Mouse (Mus musculus) c-Kit-positive CD71-negative TER-119-negative erythroid progenitor cells, embryonic 14.5 days (primary cell): ENCODE results near the gene Card19.
A peak's percentile ranks its signal among the peaks of the same experiment; 100 is the strongest.

Source experiments
- DNase-seq: peaks from one replicate; pipeline ENCODE4 v3.0.0-alpha.2; 2013; ENCODE audit warnings: low read depth

Gene Card19

GRCm38 (mm10) chr13:49194811-49195210 is 21.0 kb downstream of the Card19 start:
- no peak for DNase-seq

GRCm38 (mm10) chr13:49193650-49194049 is 22.2 kb downstream of the Card19 start:
- no peak for DNase-seq

GRCm38 (mm10) chr13:49192156-49192855 is 23.5 kb downstream of the Card19 start:
- no peak for DNase-seq

GRCm38 (mm10) chr13:49191673-49192035 is 24.2 kb downstream of the Card19 start:
- peak; percentile 62 for DNase-seq

GRCm38 (mm10) chr13:49190876-49191672 is 24.8 kb downstream of the Card19 start:
- DNase-seq = no peak

- no peak for DNase-seq
Measured at GRCm38 (mm10) chr13:49189970-49190870, 25.6 kb downstream of the Card19 start.

GRCm38 (mm10) chr13:49188966-49189360 is 26.9 kb downstream of the Card19 start:
- no peak for DNase-seq

- DNase-seq = no peak
Measured at GRCm38 (mm10) chr13:49188219-49188965, 27.4 kb downstream of the Card19 start.

- DNase-seq = peak; percentile 73
Measured at GRCm38 (mm10) chr13:49187288-49188218, 28.3 kb downstream of the Card19 start, which contains the start of gene Ninj1. Gene Ninj1 (plus strand): TSS chr13:49187485.

GRCm38 (mm10) chr13:49186798-49187287 is 29.0 kb downstream of the Card19 start:
- DNase-seq = no peak

- DNase-seq = no peak
Measured at GRCm38 (mm10) chr13:49183646-49184045, 32.2 kb downstream of the Card19 start.

GRCm38 (mm10) chr13:49183161-49183560 is 32.7 kb downstream of the Card19 start:
- no peak for DNase-seq

GRCm38 (mm10) chr13:49181411-49181984 is 34.3 kb downstream of the Card19 start:
- no peak for DNase-seq

GRCm38 (mm10) chr13:49180691-49181090 is 35.1 kb downstream of the Card19 start:
- DNase-seq = no peak

- no peak for DNase-seq
Measured at GRCm38 (mm10) chr13:49180274-49180673, 35.6 kb downstream of the Card19 start.

- no peak for DNase-seq
Measured at GRCm38 (mm10) chr13:49178839-49179585, 36.8 kb downstream of the Card19 start.

- DNase-seq = no peak
Measured at GRCm38 (mm10) chr13:49175509-49175908, 40.3 kb downstream of the Card19 start.

- peak; percentile 80 for DNase-seq
Measured at GRCm38 (mm10) chr13:49172971-49173596, 42.8 kb downstream of the Card19 start.

GRCm38 (mm10) chr13:49172335-49172734 is 43.5 kb downstream of the Card19 start:
- DNase-seq = no peak
